Mouse (Mus musculus) lung, postnatal 25 days (tissue): ENCODE data around the gene Olfr771.
"Not testable (repeated sequence)": the region's sequence is repeated elsewhere in the genome, so short reads cannot be mapped to it uniquely, and the experiment has no call there.

Source experiments
- DNase-seq: peaks from one replicate; pipeline ENCODE4 v3.0.0; 2022; ENCODE audit warnings: low spot score

Gene Olfr771

DNA sequence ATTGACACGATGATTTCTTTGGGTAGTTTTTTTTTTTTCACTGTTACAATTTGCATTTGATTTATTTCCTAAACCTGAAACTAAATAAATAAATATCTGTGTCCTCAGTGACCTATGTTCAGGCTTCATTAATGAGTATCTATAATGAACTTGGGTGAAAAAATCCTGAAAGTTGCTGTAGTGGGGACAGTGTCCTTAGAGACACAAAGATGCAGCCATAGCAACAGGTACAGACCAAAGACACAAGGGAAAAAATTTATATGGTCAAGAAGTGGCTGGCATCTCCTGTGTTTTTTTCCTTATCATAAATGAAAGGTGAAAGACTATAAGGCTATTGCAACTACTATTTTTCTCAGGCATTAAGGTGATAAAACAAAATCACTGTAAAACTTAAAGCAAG lies at the start of gene Olfr771:
Olfr771 (minus strand) TSS at position 101 of the 400 bp plus-strand sequence.
- no peak for DNase-seq

DNA sequence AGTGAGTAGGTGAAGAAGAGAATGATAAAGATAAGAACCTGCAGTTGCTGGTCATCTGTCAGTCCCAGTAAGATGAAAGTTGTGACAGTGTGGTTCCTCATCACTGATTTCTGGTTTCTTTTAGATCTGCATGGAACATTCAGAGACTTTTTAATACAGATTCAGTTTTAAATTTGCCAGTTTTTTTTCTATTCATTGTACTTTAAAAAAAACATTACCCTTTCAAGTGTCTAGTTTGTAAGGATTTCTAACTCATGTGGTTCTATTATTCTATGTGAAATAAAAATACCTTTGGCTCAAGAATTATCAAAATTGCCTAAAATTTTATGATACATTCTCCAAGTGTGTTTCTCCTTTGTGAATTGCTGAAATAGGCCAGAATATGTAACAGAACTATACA lies 22.8 kb upstream of the Olfr771 start, which contains the start of gene Olfr773:
Olfr773 (minus strand) TSS at position 101 of the 400 bp plus-strand sequence.
- DNase-seq, result not testable (repeated sequence)

GRCm38 (mm10) chr10:129177821-129178220 lies 13.3 kb upstream of the Olfr771 start, which contains the start of gene Olfr772:
Olfr772 (minus strand) TSS chr10:129177921.
- DNase-seq, result not testable (repeated sequence)

DNA sequence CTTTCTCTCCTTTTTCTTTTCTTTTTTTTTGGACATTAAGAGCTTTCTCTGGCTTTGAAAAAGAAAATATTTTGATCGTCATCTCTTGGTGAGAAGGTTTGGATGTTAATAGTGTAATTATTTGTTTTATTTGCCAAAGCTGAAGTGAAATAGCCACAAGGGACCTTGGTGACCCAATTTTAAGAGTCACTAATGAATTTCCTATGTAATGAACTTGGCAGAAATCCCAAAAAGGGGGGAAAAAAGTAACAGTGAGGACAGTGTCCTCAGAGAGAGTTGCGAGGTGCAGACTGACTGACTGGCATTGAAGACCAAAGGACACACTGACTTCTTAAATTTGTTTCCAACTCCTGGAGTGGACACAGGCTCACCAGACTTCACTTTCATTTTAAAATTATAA lies 25.7 kb downstream of the Olfr771 start, which contains the start of gene Olfr770:
Olfr770 (minus strand) TSS at position 101 of the 400 bp plus-strand sequence.
- DNase-seq, result no peak

- no peak for DNase-seq
Observed at GRCm38 (mm10) chr10:129117761-129118160, 46.8 kb downstream of the Olfr771 start, which contains the start of gene Olfr769. Olfr769 (minus strand) TSS chr10:129117861.

GRCm38 (mm10) chr10:129115146-129115545 lies 49.4 kb downstream of the Olfr771 start:
- DNase-seq, result no peak
